Comparison of ENCODE assay signal across 15 mouse cellular contexts in genomic region chr16:32108578-32108977, GRCm38 (mm10). TPM values are rescaled to one million over a fixed set of nuclear protein-coding genes. Genes with fewer than 3 reads are reported as not detected.
"Had no signal": no experiment of that assay in that cellular context is flagged by ENCODE, and none has a peak within 500 bp of the region (broad histone marks: within the 10 kb centered on the region; RNA-seq: fewer than 3 reads in every experiment).

No protein-coding gene starts in this region.

- ATAC-seq: intestine, embryonic 15.5 days; midbrain, embryonic 16.5 days had no signal

- H3K9me3 ChIP-seq: intestine, embryonic 15.5 days; kidney, embryonic 15.5 days; limb, embryonic 10.5 days; lung, embryonic 15.5 days; midbrain, embryonic 12.5 days; neural tube, embryonic 13.5 days had no signal

- H3K4me2 ChIP-seq: intestine, embryonic 15.5 days; kidney, embryonic 15.5 days; limb, embryonic 13.5 days; lung, embryonic 15.5 days; midbrain, embryonic 12.5 days; neural tube, embryonic 13.5 days had no signal

- DNase-seq: kidney, adult 11 months; kidney, adult 8-10 months; kidney, postnatal 14 days; lung, adult 18-20 months; lung, postnatal 10 days had no signal

- H3K4me1 ChIP-seq: intestine, embryonic 15.5 days; kidney, embryonic 15.5 days; limb, embryonic 10.5 days; limb, embryonic 13.5 days; lung, embryonic 15.5 days; midbrain, embryonic 12.5 days; neural tube, embryonic 13.5 days had no signal

- H3K27me3 ChIP-seq: intestine, embryonic 15.5 days; kidney, embryonic 15.5 days; limb, embryonic 13.5 days; lung, embryonic 15.5 days; midbrain, embryonic 12.5 days; neural tube, embryonic 13.5 days had no signal

- H3K4me3 ChIP-seq: intestine, embryonic 15.5 days; kidney, embryonic 15.5 days; limb, embryonic 10.5 days; limb, embryonic 13.5 days; lung, embryonic 15.5 days; midbrain, embryonic 12.5 days; myocyte; neural tube, embryonic 13.5 days had no signal

- H3K27ac ChIP-seq: intestine, embryonic 15.5 days; kidney, embryonic 15.5 days; limb, embryonic 10.5 days; limb, embryonic 13.5 days; lung, embryonic 15.5 days; midbrain, embryonic 12.5 days; neural tube, embryonic 13.5 days; stomach, postnatal 0 days had no signal

- H3K9ac ChIP-seq: intestine, embryonic 15.5 days; kidney, embryonic 15.5 days; limb, embryonic 13.5 days; lung, embryonic 15.5 days; midbrain, embryonic 12.5 days; neural tube, embryonic 13.5 days had no signal

RNA-seq across cellular contexts. Expression of gene Nrros, which starts 56.8 kb away (rescaled TPM):
- polyA plus RNA-seq: myocyte had no signal
